Mouse (Mus musculus) kidney, adult 9 months (tissue): ENCODE measurements around the gene Jade1.

Experiments
- DNase-seq: peaks from one replicate; pipeline ENCODE4 v3.0.0; 2022

Jade1 gene

GRCm38 (mm10) chr3:41555491-41556381 lies at the start of gene Jade1:
Gene Jade1, plus strand, starts transcription at chr3:41555731.
- no peak for DNase-seq

- DNase-seq, result peak; percentile 46
These were observed 46.1 kb upstream of the Jade1 start for GRCm38 (mm10) chr3:41509441-41509840.

DNA sequence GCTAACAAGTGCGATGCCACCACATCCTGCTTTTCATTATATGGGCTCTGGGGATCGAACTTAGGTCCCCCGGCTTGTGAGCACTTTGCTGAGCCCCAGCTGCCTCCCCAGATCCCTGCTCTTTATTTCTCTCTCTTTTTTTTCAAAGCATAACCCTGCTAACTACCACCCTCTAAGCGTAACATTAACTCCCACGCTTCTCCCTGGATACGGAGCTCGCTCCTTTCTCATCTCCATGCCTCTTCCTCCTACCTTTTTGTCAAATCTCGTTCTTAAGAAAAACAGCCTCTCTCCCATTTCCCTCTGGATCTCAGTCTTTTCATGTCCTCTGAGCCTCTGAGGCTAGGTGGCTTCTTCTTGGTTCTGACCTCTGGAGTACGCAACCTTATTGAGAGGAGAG lies 45.3 kb upstream of the Jade1 start:
- DNase-seq, result no peak

- DNase-seq, result no peak
These were observed 44.8 kb upstream of the Jade1 start for GRCm38 (mm10) chr3:41510750-41511149.

DNA sequence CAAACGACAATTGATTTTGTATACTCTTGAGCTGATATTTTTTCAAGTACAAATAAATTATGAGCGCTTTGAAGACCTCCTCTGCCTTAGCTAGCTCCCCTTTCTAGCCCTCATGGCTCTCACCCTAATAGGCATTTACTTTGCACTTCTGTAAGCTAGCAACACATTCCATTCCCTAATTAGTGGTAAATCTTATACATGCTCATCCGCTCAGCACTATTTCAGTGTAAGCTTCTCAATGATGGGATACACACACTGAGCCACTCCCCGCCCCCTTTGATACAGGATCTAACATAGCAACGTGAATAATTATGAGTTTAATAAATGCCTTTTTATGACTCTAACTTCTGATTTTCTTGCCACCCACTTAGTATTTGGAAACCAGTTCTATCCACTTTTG lies 41.5 kb upstream of the Jade1 start:
- no peak for DNase-seq

GRCm38 (mm10) chr3:41514683-41515305 lies 40.7 kb upstream of the Jade1 start:
- peak; percentile 44 for DNase-seq

DNA sequence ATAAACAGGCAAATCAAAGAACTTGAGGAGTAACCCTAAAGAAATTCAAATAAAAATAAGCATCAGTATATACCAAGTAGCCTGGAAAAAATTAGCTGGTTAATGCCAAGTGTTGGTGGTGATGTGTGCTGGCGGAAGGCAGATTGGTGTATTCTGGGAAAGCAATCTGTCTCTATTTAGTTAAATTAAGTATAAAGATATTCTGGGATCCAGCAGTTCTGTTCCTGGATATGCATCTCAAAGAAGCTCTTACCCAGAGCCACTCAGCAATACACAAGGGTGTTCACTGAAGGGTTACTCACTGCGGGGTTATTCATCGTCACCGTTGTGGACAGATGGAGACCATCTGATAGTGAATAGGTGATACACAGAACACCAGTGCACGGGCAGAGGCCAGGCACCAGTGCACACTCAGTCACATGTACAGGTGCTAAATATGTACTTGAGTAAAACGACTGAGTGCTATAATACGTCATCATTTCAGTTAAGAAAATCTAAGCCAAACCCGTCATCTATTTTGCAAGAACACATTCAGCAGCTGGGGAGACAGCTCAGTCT lies 38.5 kb upstream of the Jade1 start:
- no peak for DNase-seq

- DNase-seq, result no peak
These were observed 34.6 kb upstream of the Jade1 start for GRCm38 (mm10) chr3:41520925-41521324.

DNA sequence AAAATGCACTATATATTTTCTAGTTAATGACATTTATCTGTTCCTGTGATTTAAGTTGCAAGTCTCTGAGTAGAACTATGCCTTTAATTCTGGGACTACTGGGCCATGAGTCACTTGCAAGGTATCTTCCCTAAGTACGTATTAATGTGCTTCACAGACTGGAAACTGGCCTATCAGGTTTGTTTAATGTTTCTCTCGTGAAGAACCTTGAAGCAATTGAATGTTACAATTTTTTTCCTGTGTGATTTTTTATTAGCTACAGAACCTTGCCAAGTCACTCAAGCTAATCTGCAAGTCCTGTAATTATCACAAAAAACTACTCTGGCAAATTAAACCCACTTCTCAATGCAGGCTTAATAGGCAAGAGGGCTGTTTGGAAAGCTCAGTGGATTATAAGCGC lies 33.8 kb upstream of the Jade1 start:
- peak; percentile 51 for DNase-seq

DNA sequence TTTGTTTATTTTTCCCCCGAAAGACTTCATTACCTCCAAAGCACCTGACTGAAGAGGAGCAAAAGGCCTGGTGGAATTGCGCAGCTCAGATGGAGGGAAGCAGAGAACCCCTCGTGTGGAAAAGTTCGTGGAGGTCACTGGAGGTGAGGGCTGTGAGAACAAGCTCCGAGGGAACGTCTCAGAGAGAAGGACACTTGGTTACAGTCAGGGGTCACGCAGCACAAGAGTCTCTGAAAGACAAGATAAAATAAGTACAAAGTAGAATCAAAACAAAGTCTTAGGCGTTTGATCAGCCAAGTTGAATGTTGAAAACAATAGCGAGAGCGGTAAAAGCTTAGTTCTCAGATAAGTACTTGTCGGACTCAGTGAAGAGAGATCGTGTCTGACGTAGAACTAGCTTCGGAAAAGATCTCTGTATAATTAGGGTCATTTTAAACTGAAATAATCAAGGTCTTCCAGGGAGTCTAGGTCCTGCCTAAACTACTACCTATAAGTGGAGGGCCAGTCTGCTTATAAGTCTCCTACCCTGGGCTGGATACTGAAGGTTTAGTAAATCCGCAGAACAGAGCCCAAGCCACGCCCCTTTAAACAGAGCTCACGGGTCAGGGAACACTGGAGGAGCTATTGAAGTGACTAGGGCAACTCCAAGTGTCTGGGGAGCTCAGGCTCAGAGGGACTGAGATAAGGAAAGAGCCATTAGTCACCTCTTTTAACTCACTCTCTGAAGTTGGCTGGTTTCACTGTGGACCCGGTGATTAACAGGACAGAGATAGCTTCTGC lies 33.1 kb upstream of the Jade1 start:
- DNase-seq, result peak; percentile 75

DNA sequence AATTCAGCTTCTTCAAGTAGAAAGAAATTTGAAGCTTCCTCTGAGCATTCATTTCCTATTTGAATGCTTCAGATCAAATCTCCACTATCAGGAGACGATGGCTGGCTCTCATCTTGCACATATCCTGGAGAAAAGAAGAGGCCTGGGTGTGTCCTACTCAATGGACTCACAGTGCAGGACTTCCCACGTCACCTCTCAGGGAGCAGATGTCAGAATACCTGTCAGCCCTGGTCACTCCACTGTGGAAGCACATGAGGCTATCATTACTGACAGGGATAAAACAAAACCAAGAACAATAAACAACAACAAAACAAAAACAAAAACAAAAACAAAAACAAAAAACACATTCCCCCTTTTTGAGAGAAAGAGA lies 32.5 kb upstream of the Jade1 start:
- DNase-seq, result no peak

DNA sequence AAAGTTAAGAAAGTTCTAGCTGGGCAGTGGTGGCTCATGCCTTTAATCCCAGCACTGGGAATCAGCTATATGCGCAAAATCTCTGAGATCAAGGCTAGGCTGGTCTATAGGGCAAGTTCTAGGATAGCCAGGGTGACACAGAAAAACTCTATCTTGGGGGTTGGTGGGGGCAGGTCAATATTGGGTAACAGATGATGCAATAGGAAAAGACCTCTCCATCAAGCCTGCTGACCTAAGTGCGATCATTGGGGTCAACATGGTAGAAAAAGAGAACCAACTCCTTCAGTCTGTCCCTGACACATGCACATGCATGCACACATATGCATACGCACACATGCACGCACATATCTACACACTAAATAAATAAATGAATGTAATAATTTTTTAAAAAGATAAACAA lies 32.1 kb upstream of the Jade1 start:
- DNase-seq, result no peak

- no peak for DNase-seq
These were observed 27.1 kb upstream of the Jade1 start for GRCm38 (mm10) chr3:41528291-41528969.

DNA sequence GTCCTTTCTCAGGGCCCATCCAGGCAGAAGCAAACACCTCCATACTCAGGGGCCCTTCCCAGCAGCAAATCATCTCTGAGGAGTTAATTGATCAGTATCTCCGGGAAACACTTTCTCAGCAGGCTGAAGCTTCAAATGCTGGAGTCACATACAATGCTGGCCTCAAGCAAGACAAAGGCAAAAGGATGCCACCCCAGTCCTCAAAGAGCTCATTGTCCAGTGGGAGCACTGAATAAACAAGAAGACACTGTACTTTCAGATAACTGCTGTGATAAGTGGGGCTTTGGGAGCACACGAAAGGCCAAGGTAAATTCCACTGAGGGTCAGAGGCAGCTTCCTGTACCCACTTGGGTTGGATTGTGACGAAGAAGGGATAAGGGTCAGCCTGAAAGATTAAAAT lies 25.4 kb upstream of the Jade1 start:
- DNase-seq, result no peak

GRCm38 (mm10) chr3:41531541-41531940 lies 24.0 kb upstream of the Jade1 start:
- DNase-seq, result no peak

GRCm38 (mm10) chr3:41532109-41532508 lies 23.4 kb upstream of the Jade1 start:
- no peak for DNase-seq

DNA sequence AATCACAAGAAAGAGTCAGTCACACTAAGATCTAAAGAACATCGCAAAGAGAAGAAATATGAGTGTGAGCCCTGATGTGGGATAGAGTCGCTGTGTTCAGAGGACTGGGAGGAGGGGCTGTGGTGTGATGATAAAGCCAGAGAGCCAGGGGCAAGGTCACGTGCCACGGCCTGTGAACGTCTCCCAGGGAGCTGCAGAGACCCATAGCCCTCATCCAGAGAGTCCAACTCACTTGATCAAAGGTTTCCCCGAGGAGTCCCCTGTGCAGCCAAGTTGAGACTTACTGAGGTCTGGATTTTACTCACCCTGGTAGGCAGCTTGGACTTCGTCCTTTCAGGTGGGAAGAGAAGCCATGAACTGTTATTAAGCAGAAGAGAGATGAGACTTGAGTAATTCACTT lies 21.9 kb upstream of the Jade1 start:
- DNase-seq, result peak; percentile 90

GRCm38 (mm10) chr3:41537957-41538356 lies 17.6 kb upstream of the Jade1 start:
- no peak for DNase-seq

GRCm38 (mm10) chr3:41541313-41541712 lies 14.2 kb upstream of the Jade1 start:
- peak; percentile 36 for DNase-seq

DNA sequence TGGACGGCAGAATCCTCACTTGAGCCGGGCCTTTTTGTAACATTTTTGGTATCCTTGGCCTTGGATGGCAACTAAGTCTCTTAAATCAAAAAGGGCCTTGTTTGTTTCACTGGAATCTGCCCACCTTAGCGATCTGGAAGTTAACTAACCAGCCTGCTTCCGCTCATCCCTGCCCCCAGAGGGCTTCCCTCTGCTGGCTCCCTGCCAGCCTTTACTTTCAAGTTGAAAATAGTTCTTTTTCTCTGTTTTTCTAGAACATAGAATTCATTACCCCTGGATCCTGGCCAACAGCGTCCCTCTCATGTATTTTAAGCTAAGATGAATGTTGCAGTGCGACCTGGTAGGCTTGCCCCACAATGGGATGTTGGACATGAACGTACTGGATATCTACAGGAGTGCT lies 11.1 kb upstream of the Jade1 start:
- DNase-seq, result no peak

DNA sequence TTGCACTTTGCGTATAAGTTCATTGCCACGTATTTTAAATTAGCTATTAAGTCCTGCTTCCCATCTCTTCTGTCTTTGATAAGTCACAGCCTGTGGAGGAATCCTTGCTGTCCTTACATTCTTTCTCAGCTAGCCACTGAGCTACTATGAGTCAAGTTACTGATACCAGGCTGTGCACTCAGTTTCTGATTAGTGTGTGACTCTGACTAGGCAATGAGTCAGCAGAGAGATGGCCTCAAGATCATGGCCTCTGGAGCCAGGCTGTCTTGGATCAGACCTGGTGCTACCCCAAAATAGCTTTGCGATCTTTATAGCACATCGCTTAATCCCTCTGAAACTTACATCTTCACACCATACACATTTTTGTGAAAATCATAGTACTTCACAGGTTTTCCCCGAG lies 8.2 kb upstream of the Jade1 start:
- DNase-seq, result no peak

GRCm38 (mm10) chr3:41548238-41548637 lies 7.3 kb upstream of the Jade1 start:
- DNase-seq, result no peak

- DNase-seq, result no peak
These were observed 3.9 kb upstream of the Jade1 start for GRCm38 (mm10) chr3:41551671-41552070.
